Mouse (Mus musculus) MEL (cell line): ENCODE data around the gene Thap8.

ENCODE experiments used
- CTCF ChIP-seq, 3 experiments: IDR thresholded peaks in 2 of 3; conservative IDR thresholded peaks in 1 of 3; 2 replicates each; pipeline ENCODE4 v1.5.1; 2011 to 2012; ENCODE audit warnings: low read length in 3 of 3, low read depth in 2 of 3, mild to moderate bottlenecking in 2 of 3, improper control_type of control experiment in 1 of 3, inconsistent platforms in 1 of 3, mixed read lengths in 1 of 3, moderate library complexity in 1 of 3; ENCODE audit not compliant: control insufficient read depth in 1 of 3, insufficient read depth in 1 of 3, poor library complexity in 1 of 3, severe bottlenecking in 1 of 3
- ELF1 ChIP-seq: IDR thresholded peaks from 2 replicates; pipeline ENCODE4 v1.6.1; 2014; ENCODE audit warnings: low read depth, mild to moderate bottlenecking, inconsistent platforms, low read length, improper control_type of control experiment, moderate library complexity
- MAZ ChIP-seq: IDR thresholded peaks from 2 replicates; pipeline ENCODE4 v1.6.1; 2012; ENCODE audit warnings: low read depth, mild to moderate bottlenecking, inconsistent platforms, low read length, improper control_type of control experiment
- MYB ChIP-seq: IDR thresholded peaks from 2 replicates; pipeline ENCODE4 v1.6.1; 2011; ENCODE audit warnings: mild to moderate bottlenecking, low read depth, low read length, improper control_type of control experiment
- MYC ChIP-seq: IDR thresholded peaks from 2 replicates; pipeline ENCODE4 v1.6.1; 2011; ENCODE audit warnings: low read depth, mild to moderate bottlenecking, low read length, improper control_type of control experiment, moderate library complexity
- NELFE ChIP-seq: IDR thresholded peaks from 2 replicates; pipeline ENCODE4 v1.6.1; 2011; ENCODE audit warnings: low read depth, low read length, improper control_type of control experiment
- POLR2A ChIP-seq, 2 experiments: IDR thresholded peaks; 2 replicates each; pipeline ENCODE4 v1.6.1; 2011 to 2012; ENCODE audit warnings: low read length in 2 of 2, mild to moderate bottlenecking in 2 of 2, control low read depth in 1 of 2, improper control_type of control experiment in 1 of 2, low read depth in 1 of 2, moderate library complexity in 1 of 2; ENCODE audit not compliant: control insufficient read depth in 1 of 2, insufficient read depth in 1 of 2, poor library complexity in 1 of 2
- TBP ChIP-seq: IDR thresholded peaks from 2 replicates; pipeline ENCODE4 v1.8.0; 2011; ENCODE audit warnings: low read depth, low read length, improper control_type of control experiment

- TF ChIP-seq NELFE (no peak), TBP (no peak), POLR2A (IDR thresholded peaks at IDR 0.05; ENCODE audit: control insufficient read depth in 1 of 2, insufficient read depth in 1 of 2, low read depth in 1 of 2, low read length in 2 of 2, poor library complexity in 1 of 2) (no peak), CTCF (IDR thresholded peaks at IDR 0.05 in 2 of 3, conservative IDR thresholded peaks at IDR 0.05 in 1 of 3; ENCODE audit: control insufficient read depth in 1 of 3, insufficient read depth in 1 of 3, low read depth in 2 of 3, low read length in 3 of 3, poor library complexity in 1 of 3, severe bottlenecking in 1 of 3) (no peak), ELF1 (no peak), MYC (no peak), MYB (no peak), MAZ (no peak)
Observed at GRCm38 (mm10) chr7:30293795-30294194, 13.9 kb downstream of the Thap8 start.
